Mouse (Mus musculus) lung, adult 2 months (tissue): ENCODE results near the gene RPS10-NUDT3.

Source experiments
- CTCF ChIP-seq: fragments of 200-500 bp; IDR thresholded peaks from 2 replicates; pipeline ENCODE4 v1.5.1; 2011; ENCODE audit warnings: mild to moderate bottlenecking, low read length, control low read depth; ENCODE audit not compliant: insufficient read depth
- POLR2A ChIP-seq: fragments of 200-500 bp; IDR thresholded peaks from 2 replicates; pipeline ENCODE4 v1.6.1; 2011; ENCODE audit warnings: low read depth, mild to moderate bottlenecking, control low read depth, low read length, borderline replicate concordance; ENCODE audit errors: extremely low read depth

DNA sequence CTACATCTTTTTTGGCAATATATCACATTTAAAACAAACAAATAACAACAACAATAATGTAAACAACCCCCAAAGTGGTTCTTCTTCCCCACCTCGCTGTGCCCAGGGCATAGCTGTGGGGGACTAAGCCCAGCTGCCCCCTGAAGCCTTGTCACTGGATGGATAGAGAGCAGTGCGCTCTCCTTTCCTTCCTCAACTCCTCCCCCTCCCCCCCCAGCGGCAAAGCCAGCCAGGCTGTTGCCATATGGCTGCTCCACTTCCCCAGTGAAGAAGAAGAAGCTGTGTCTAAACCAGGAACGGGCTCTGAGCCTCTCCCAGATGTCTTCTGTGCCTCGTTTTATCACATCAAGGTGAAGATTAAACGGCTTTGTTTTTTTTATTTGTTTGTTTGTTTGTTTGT is 8.1 kb upstream of the RPS10-NUDT3 start:
- no peak for TF ChIP-seq CTCF
- TF ChIP-seq POLR2A: no peak
